Mouse (Mus musculus) cerebellum, postnatal 14 days (tissue): ENCODE measurements at regions not wholly inside any gene's neighbourhood (a gene's known extent, or its start where the extent isn't known, plus 50 kb on each side); places are given as distances from the start of the nearest gene placed in this dataset.

Experiments used
- DNase-seq, 2 experiments: peaks; one replicate each; pipeline ENCODE4 v3.0.0; 2021; ENCODE audit warnings: mixed read lengths in 2 of 2

DNA sequence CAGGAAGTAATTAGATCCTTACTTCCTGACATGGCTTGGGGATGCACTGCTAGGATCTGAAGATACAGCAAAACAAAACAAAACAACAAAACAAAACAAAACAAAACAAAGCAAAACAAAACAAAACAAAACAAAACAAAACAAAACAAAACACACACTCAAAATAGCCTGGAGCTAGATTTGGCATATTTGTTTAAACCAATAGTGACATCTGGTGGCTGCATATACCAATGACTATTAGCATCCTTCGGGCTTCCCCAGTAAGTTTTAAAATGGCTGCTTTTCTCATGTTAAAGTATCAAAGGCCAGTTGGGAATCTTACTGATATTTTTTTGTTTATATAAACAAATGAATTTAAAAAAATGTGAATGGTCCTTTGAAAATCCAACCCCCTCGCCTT, 52.9 kb upstream of the Ica1 start:
- peak; percentile 15 to 51 for DNase-seq

DNA sequence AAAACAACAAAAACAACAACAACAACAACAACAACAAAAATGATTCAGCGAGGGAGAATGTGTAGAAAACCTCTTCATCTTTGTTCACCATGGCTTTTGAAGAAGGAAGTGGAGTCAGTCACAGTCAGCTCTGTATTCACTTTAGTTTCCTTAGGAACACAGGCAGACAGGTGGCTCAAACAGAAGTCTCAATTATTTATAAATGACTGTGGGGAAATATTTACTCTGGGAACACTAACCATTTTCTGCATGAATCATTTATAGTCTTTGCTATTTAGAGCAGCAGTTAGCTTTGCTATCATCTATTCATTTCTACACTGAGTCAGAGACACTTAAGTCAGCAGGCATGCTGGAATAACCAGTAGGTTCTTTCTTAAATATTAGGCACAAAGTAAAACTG, 54.6 kb upstream of the Ica1 start:
- no peak for DNase-seq

DNA sequence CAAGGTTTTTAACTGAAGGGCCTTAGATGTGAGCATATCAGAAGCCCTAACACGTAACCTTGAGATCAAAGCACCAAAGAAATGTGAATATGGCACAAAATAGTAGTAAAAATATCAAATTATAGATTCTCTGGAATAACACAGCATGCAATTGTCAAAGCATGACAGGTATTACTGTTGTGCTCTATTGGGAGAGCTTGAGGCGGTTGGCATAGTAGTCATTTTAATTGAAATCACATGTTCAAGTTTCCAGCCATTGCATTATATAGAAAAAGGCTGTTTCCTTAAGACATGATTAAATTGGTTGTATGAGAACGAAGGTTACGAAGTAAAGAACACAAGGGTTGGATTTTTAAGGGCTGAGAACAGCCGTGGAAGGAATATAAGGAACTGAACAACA, 75.4 kb upstream of the Ica1 start:
- DNase-seq: no peak

DNA sequence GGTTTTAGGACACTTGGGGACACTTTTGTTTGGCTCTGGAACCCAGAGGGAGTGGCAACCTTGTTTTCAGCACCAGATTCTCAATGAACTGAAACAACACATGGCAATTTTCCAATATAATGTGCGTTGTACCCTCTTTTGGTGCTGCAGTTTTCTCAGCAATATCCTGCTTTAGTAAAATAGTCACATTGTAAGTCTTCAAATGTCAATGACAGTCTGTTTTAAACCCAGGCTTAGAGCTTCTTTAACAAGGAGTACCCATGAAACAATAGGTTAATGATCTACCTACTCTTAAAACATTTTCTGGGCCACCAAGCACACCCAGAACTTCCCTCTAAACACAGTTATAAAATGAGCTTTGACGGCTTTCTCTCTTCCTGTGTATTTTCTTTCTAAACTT, 82.3 kb upstream of the Ica1 start:
- no peak for DNase-seq

DNA sequence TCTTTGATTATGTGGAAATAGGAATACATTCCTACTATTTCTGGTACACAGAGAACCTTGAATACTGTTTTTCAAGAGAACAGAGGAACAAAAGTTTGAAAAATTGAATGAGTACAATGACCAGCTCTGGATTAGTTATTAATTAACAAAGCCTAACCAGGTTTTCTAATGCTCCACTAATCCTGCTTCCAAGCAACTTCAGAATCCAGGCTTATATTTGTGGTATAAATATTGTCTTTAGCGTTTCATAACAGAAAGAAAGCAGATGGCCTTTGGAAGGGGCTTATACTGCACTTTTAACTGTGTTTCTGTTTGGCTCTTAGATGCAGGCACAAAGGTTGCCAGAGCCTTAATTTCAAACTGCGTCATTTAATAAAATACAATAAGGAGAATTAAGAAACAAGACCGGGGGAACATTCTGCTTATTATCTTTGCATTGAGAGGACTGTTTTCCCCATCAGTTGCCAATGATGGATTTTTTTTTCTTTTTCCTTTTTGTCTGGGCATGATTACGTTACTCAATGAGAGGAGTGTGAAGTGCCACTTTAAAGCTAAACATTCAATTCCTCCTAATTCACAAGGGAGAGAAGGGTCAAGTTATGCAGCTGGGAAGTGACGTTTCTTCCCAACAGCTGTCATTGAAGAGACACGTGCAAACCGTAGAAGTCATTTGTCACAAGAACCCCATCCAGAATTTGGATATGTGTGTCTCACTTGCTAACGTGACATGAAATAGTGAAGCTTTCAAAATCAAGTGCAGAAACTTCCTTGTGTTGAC, 84.2 kb upstream of the Nxph1 start:
- DNase-seq: no peak

DNA sequence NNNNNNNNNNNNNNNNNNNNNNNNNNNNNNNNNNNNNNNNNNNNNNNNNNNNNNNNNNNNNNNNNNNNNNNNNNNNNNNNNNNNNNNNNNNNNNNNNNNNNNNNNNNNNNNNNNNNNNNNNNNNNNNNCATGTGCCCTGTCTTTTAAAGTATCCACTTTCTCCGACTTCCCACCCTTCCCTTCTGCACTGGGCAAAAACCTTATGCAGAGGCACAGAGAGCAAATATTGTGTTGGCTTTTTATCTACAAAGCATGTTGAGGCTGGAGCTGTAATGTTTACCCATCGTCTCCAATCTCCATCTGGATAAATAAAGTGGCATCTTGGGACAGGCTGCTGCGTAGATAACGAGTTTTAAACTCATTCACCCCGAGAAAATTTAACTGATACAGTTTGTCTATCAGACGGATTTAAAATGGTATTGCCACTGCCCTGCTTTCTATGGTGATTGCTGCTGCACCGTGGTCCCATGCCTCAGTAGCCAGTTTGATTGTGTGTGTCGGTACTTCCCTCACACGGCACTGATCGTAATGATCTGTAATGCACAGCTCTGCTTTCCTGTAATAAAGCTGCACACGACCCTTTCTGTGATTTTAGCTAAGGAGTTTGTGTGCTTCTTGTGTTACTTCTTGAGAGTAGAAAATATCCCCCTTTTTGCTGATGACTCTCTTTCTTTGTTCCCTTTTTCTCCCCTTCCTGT, 70.7 kb upstream of the Nxph1 start:
- no peak for DNase-seq

DNA sequence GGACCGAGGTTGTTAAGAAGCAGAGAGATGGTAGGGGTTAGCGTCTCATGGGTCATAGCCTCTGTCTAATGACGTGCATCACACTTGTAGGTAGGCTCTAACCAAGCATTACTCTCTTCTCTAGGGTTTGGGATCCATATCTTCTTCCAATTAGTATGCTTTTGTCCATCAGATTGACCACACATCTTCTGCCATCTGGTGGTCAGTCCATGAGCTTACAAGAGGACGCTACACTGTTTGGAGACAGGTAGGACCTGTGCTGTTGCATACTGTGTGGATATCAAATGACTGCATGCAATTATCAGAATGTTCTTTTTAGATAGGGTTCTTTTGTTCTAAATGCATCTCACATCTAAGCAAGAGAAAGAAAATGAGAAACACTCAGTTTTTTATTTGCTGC, 54.6 kb upstream of the Nxph1 start:
- DNase-seq: no peak

DNA sequence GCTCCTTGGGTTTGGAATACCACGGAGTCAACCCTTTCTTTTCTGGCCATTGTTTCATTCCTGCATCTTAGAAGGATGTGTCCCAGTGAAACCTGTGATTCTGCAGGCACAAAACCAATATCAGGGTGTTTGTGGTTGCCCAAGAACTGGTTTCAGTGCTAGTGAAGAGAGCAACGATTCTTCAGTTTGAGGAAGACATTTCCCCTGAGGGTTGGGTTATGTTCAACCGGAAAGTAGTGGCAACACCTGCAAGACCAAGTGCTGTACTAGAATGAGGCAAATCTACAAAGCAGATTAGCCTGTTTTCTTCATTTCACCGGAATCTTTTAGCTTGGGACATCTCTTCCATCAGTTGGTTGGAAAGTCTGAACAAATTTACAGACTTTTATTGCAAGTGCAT, 52.1 kb upstream of the Nxph1 start:
- DNase-seq: no peak

DNA sequence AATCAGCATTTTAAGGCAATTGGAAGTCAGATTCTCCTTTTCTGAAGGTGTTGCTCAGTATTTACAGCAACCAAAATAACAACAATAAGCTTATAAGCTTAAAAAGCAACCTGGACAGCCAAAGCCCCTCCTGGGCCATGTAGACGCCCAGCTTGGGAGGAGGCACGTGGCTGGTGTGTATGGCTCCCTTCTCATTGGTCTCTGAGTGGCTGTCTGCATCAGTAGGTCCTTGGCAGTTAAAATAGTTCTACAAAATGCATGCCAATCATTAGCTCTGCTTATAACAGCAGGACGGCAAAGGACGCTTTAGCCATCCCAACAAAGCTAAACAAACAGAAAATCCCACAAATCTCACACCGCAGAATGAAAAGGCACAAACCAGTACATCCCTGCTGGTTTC, 51.4 kb upstream of the Nxph1 start:
- peak; percentile 7 to 17 for DNase-seq

DNA sequence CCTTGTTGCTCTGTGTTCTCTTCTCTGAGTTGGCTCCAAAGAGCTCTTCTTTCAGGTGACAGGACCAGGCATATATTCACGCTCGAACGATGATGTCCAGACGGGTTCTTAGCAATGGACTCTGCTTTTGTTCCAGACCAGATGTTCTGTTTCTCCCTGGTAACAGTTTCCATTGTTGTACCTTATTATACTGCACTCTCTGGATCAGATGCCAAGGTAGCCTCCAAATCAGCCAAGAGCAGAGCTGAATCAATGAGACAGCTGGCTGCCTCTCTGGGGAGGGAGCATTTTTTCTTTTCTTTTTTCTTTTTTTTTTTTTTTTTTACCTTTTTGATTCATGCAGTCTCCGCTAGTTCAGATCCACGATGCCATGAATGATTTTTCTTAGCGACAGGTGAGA, 50.9 kb upstream of the Nxph1 start:
- DNase-seq: peak; percentile 33 to 50

DNA sequence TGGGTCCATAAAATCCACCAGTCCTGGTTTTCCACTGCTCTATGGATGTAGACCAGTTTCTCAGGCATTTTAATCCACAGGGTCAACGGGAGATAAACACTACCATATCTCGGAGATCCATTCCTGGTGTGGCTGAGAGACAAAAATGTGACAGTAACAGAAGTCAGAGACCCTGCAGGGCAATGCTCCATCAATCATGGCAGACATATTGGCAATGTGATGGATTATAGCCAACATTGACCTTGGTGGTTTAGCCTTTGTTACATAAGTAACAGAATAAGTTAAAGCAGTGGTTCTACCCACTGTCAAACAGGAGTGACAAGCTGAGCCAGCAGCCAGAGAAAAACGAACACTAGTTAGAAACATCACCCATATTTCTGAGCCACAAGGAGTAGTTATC, 50.0 kb upstream of the Nxph1 start:
- no peak for DNase-seq
